Mouse (Mus musculus): ENCODE measurements at regions not wholly inside any gene's neighbourhood (a gene's known extent, or its start where the extent isn't known, plus 50 kb on each side); places are given as distances from the start of the nearest gene placed in this dataset.

GRCm38 (mm10) chrY:43772246-43772645, 492.0 kb downstream of the Gm21739 start:
- peak; percentile 0 for DNase-seq
